Mouse (Mus musculus) olfactory bulb, adult 2 months (tissue): ENCODE results near the gene Wdr61.

ENCODE experiments used
- CTCF ChIP-seq: fragments of 200-500 bp; IDR thresholded peaks from 2 replicates; pipeline ENCODE4 v1.5.1; 2012; ENCODE audit warnings: low read depth, mild to moderate bottlenecking, low read length, moderate library complexity; ENCODE audit not compliant: insufficient read depth
- POLR2A ChIP-seq: fragments of 200-500 bp; IDR thresholded peaks from 2 replicates; pipeline ENCODE4 v1.6.1; 2012; ENCODE audit warnings: mild to moderate bottlenecking, low read depth, low read length, moderate library complexity; ENCODE audit not compliant: insufficient read depth

DNA sequence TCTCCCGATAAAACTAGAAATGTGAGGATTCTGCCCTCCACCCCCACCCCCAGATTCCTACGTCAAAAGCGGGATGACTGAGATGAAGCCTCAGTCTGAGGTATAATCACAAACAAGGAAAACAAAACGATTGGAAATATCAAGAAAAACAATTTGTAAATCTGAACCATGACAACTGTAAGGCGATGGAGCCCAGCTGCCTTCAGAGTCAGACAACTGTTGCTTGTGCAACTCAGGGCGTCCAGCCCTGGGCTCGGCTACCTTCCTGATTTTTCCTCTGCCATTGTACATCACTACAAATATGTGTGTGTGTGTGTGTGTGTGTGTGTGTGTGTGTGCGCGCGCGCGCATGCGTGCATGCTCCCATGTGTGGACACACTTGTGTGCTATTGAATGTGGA, 60.4 kb downstream of the Wdr61 start:
- TF ChIP-seq POLR2A (no peak), CTCF (no peak)
